Mouse (Mus musculus): ENCODE results near the gene Cnnm3.

DNA sequence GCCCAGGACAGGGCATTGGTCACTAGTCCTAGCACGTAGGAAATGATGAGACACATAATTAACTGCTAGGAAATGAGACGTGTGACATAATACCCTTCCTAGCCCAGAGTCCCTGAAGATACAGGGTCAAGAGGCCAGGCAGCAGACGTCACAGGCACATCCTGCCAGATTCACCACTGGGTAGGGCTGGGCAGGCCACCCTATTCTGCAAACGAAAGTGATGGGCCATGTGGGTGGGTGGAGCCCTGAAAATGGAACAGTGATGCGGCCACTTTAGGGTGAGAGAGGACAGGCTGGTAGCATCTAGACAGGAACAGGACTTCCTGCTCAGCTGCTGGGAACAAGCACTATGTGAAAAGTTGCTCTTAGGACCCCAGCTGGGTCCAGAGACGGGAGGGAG lies 60.0 kb downstream of the Cnnm3 start:
- TF ChIP-seq CTCF (IDR thresholded peaks at IDR 0.05; ENCODE audit: borderline replicate concordance, extremely low read depth, insufficient read depth, insufficient read length) = no peak
- TF ChIP-seq POLR2A (IDR thresholded peaks at IDR 0.05; ENCODE audit: borderline replicate concordance, extremely low read depth, insufficient read depth, insufficient read length, poor library complexity, severe bottlenecking) = no peak

Measured in brain, embryonic 14.5 days (tissue).